Mouse (Mus musculus) megakaryocyte, embryonic 14.5 days (primary cell): ENCODE data around the gene Inpp5a.

Source experiments
- FLI1 ChIP-seq: IDR thresholded peaks from 2 replicates; pipeline ENCODE4 v1.6.1; 2012; ENCODE audit warnings: low read length, inconsistent platforms, mixed read lengths
- GATA1 ChIP-seq: IDR thresholded peaks from 3 replicates; pipeline ENCODE4 v1.6.1; 2012; ENCODE audit warnings: mixed read lengths, low read length, inconsistent platforms, borderline replicate concordance

DNA sequence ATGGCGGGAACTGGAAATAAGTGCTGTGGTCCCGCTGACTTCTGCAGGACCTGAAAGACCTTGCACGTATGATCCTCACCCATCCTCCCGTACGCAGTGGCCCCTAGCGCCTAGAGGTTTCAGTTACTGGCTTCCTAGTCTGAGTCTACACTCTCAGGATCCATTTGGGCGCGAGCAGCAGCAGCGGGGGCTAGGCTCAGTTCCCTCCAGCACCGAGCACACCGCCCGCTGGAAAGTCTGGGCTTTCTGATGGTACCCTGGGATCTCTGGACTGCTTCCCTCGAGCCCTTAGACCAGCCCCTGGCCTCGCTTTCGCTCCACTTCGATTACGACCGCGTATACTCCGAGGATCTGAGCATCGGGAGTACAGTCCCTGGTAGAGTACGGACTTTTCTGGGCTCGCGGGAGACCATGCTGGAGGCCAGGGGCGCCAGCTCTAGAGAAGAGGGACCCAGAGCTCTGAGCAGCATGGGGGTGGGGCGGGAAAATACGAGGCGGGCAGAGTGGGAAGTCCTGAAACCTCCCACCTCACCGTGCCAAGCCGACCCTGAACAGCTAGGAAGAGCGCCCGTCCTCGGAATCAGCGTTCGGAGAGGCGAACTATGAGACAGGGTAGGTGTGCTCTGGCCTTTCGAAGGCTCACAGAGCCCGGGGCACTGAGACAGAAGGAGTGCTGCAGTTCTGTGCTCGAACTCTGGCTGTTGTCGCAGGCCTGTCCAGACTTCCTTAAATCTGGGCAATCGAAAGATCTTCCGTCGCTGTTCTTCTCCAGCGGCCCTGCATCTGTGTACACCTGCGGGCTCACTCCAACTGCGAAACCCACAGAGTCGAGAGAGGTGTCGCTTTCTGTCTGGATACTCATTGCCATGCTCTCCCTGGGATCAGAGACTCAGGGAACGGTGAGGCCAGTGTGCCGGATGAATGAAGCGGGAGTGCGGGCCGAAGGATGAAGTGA, 195.6 kb downstream of the Inpp5a start:
- TF ChIP-seq GATA1 (no peak), FLI1 (no peak)
